Mouse (Mus musculus) kidney, adult 18-20 months (tissue): ENCODE data around the gene Dhx36.

Source experiments
- DNase-seq: peaks from one replicate; pipeline ENCODE4 v3.0.0; 2021

Gene Dhx36

DNA sequence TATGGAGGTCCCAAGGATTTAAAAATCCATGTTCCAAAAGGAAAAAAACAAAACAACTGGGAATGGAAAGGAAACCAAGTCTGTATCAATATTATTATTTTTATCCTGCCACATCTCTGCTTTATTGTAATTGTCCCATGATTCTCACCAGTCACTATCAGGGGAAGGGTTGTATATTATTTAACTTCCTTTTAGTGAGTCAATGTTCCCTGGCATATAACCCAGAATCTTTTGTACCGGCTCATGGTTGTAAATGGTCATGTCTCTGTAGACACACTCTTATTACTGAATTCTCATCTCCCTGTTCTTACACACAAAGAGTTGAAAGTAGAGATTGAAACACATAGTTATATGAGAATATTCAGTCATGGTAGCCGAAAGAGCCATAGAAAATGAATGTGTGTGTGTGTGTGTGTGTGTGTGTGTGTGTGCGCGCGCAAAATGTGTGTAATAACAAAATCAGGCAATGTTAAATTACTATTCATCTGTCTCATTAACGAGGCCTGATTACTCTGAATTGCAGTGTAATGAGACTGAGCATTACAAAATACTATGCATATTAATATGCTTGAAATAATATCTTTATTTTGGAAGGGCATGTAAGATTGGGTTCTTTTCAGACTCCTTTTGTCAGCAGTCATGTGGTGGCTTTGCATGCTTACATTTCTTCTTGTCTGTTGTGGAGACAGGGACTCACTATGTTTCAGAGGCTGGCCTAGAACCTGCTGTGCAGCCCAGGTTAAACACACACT, 88.2 kb downstream of the Dhx36 start:
- no peak for DNase-seq
